Mouse (Mus musculus) kidney, postnatal 36 days (tissue): Measurements from ENCODE around the gene Tmem79.
"Not testable (repeated sequence)": the region's sequence is repeated elsewhere in the genome, so short reads cannot be mapped to it uniquely, and the experiment has no call there.

ENCODE experiments used
- DNase-seq, 2 experiments: peaks; one replicate each; pipeline ENCODE4 v3.0.0; 2021 to 2022; ENCODE audit warnings: mixed read lengths in 2 of 2

Gene Tmem79

DNA sequence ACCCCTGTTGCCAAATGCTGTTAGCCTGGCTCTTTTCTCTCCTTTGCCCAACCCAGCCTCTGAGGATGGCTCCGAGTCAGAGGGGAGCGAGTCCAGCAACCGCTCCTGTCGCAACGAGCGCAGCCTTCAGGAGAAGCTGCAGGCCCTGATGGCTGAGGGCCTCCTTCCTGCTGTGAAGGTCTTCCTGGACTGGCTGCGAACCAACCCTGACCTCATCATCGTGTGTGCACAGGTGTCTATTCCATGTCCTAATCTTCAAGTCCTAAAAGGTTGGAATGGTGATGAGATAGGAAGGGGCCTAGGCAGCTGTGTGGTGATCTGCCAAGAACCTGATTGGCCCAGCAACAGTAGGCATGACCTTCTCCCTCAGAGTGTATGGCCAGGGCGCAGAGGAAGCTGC lies 17.0 kb upstream of the Tmem79 start:
- DNase-seq: no peak

DNA sequence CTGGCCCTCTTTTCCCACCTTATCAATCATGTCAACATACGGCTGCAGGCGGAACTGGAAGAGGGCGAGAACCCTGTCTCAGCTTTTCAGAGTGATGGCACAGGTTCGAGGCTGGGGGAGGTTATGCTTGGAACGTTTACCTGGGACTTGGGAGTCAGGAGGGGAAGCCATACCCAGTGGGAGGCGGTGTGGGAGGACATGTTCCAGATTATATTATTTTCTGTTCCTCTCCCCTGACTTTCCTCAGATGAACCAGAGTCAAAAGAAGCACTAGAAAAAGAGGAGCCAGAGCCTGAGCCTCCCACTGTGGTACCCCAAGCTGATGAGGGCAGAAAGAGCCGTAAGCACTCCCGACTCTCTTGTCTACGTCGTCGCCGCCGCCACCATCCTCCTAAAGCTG lies 14.8 kb upstream of the Tmem79 start:
- DNase-seq: no peak

- no peak for DNase-seq
Observed at GRCm38 (mm10) chr3:88339006-88339405, 3.1 kb upstream of the Tmem79 start.

GRCm38 (mm10) chr3:88338316-88338715 lies 2.4 kb upstream of the Tmem79 start:
- no peak for DNase-seq

GRCm38 (mm10) chr3:88337367-88338020 lies 1.5 kb upstream of the Tmem79 start:
- no peak for DNase-seq

- DNase-seq: peak in 1 of 2 experiments; percentile 51
Observed at GRCm38 (mm10) chr3:88335436-88336053, 403 bp downstream of the Tmem79 start.

- DNase-seq: no peak
Observed at GRCm38 (mm10) chr3:88334902-88335435, 979 bp downstream of the Tmem79 start.

DNA sequence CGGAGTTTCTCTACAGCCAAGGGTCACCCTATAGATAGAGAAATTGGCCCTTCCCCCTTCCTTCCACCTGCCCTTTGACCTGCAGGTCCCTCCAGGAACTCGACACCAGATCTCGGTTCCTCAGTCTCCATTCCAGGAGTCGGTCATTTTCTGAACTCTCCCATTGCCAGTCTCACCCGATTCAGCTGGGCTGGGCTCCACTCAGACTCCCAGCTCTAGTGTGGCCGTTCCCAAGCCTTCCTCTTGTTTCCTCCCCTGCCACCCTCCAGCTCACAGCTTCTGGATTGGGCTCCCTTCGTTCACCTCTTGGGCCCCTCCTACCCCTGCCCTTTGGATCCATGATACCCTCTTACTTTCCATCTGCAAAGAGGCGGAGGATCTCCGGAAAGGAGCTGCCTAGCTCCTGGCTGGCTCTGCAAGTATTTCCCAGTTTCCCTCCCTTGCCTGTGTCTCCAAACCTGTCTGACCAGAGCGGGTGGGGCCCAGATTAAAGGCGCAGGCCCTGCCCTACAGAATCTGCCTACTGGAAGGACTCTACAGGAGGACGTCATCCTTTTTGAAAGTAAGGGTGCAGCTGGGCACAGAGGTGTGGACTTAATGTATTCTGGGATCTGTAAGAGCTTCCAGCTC lies 1.8 kb downstream of the Tmem79 start:
- DNase-seq: peak; percentile 40 to 53

- DNase-seq: peak; percentile 50 to 76
Observed at GRCm38 (mm10) chr3:88331282-88331681, 4.7 kb downstream of the Tmem79 start.

GRCm38 (mm10) chr3:88328956-88329355 lies 7.0 kb downstream of the Tmem79 start:
- no peak for DNase-seq

DNA sequence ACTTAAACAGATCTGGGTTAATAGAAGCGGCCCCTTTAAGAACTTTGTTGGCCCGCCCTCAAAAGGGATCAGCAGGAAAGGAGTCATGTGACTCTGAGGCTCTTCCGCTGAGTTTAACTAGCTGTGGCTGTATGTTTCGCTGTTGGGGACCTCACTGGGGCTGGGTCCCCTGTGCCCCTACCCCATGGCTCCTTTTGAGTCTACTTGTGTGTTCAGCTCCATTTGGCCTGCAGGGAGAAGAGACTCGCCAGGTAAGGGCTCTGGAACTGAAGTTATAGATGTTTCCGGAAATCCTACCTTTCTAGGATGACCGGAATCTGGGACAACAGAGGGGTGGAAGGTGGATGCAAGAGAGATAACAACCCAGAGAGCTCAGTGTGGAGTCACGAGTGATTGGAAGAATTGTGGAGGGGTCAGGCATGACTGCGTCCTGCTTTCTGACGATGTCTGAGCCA lies 11.0 kb downstream of the Tmem79 start, which contains the start of gene Glmp:
Glmp (plus strand) TSS at position 73 of the 455 bp plus-strand sequence.
- peak; percentile 74 to 83 for DNase-seq

DNA sequence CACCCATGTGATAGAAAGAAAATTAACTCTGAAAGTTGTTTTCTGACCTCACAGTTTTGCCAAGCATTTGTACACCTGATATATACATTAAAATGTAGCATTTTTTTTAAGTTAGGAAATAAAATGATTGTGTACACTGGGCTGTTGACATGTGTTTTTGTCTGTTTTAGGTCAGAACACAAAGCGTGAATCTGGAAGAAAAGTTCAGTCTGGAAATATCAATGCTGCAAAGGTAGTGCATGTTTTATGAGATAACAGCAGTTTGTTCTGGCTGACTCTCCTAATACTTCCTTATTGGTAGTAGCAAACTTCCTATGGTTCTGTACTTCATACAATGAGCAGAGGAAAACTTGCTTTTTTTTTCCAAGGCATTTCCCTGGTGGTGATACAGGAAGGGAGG lies 36.8 kb downstream of the Tmem79 start:
- DNase-seq: no peak

DNA sequence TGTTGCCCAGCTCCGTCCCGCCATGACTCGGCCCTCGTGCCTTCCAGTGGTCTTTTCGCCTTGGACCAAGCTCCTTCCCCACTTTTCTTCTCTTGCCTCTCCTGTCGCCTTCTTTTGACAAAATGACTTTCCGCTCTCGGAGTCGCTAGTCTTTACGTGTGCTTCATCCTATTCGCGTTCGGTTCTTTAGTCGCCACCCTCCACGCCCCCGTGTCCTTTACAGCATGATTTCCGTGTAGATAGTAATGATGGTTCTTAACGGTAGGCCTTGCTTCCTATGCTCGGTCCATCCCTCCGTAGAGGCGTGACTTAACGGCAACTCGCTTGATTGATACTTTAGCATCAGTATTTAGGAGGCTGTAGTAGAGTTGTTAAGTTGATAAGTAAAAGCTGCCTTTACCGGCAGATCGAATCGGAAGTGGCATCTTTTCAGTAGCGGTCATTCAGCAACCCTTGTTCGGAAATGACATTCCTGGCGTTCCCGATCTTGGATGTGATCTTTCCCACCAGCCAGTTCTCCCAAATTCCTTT lies 38.6 kb downstream of the Tmem79 start:
- peak in 1 of 2 experiments; percentile 7 for DNase-seq

DNA sequence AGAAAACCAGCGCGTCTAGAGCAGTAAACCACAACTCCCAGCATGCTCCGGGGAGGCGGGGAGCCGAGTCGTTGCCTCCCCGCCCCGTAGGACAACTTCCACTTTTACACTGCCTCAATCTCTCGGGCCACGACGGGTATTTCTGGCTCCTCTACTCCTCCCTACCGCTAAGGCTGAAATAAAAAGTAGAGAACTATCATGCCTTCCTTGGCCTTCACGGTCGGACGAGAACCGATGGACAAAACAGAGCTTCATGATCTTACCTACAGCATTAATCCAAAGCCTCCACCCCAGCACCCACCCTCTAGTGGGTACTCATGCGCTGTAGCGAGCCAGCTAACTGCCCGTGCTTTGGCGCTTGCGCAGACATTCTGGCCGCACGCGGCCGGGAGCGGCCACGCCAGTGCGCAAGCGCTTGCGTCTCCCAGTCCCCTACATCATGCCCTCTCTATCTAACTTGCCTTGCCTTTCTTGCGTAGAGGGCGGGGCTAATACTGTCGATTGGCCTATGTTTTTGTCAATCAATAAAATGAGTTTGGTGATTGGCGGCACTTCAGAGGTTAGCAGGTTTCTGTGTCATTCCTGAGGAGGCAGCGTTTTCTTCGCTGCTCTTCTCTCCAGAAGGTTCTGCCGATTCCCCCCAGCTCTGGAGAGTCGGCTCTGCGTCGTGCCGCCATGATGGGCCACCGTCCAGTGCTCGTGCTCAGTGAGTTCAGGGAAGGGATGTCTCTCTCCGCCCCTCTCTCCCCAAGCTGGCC lies 39.2 kb downstream of the Tmem79 start, which contains the start of the genes Tsacc and Cct3:
Tsacc (minus strand) TSS at position 439 of the 758 bp plus-strand sequence.
Cct3 (plus strand) TSS at position 556 of the 758 bp plus-strand sequence.
- DNase-seq: peak; percentile 97 to 99

GRCm38 (mm10) chr3:88296110-88296560 lies 39.8 kb downstream of the Tmem79 start:
- no peak for DNase-seq

- DNase-seq: not testable (repeated sequence)
Observed at GRCm38 (mm10) chr3:88295272-88295671, 40.7 kb downstream of the Tmem79 start.

DNA sequence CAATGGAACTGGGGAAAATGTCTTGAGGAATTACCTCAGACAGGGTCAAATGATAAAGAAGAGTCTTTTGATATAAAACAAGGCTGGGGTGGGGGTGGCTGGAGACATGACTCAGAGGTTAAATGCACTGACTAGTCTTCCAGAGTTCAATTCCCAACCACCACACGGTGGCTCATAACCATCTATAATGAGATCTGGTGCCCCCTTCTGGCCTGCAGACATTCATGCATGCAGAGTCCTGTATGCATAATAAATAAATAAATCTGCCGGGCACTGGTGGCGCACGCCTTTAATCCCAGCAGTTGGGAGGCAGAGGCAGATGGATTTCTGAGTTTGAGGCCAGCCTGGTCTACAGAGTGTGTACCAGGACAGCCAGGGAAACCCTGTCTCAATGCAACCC lies 44.0 kb downstream of the Tmem79 start:
- peak; percentile 35 to 54 for DNase-seq

- DNase-seq: not testable (repeated sequence)
Observed at GRCm38 (mm10) chr3:88288133-88288713, 47.7 kb downstream of the Tmem79 start.

DNA sequence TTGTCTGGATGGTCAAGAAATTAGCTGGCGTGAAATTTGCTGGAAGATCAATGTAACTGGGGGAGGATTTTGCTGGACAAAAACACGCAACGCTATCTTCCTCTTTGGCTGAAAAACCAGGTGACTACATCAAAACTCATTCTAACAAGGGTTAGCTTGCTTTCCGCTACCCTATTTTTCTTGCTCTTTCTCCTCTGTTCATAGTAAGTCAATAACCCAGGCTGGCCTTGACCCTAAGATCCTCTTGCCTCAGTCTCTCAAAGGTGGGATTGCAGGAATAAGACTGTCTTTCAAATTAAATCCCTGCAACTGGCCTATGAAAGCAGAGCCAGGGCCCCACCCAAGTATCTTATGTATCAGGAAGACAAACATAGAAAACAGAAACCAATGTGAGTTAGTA lies 48.8 kb downstream of the Tmem79 start, which contains the start of gene Gm38392:
Gm38392 (minus strand) TSS at position 101 of the 400 bp plus-strand sequence.
- no peak for DNase-seq

GRCm38 (mm10) chr3:88285565-88285895 lies 50.4 kb downstream of the Tmem79 start:
- DNase-seq: not testable (repeated sequence)

- DNase-seq: not testable (repeated sequence)
Observed at GRCm38 (mm10) chr3:88284815-88285564, 51.0 kb downstream of the Tmem79 start.
